Mouse (Mus musculus) central nervous system, embryonic 18 days (tissue): ENCODE measurements around the gene Gm3045. TPM values are rescaled to one million over a fixed set of nuclear protein-coding genes. Genes with fewer than 3 reads are reported as not detected.

Experiments used
- polyA plus RNA-seq: library from polyadenylated mRNA; depleted of rRNA; stranded (reverse); fragments of >200 nt; gene quantifications from 2 replicates; pipeline ENCODE4 v1.2.3, GENCODE M21; 2012; rRNA removed

Gm3045 gene
- not detected in 2 replicates for polyA plus RNA-seq

DNA sequence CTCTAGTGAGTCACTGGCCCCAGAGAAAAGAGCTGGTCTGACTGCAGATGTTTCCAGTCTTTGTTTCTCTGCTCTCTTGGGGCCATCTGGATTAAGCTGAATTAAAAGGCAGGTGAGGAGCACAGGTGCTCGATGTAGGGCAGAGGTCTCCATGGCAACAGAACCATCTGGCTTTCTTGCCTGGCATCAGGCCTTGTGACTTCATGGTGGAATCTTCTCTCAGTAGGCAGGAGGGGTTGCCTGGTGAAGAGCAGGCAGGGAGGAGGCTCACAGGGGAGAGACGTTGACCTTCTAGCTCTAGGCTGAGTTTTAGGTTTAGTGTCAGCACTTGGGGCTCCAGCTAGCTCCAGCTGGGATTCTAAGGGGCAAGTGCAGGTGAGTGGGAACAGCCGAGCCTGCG is at the start of gene Gm3045:
Gene Gm3045 (plus strand): TSS at position 230 of the 400 bp plus-strand sequence.

DNA sequence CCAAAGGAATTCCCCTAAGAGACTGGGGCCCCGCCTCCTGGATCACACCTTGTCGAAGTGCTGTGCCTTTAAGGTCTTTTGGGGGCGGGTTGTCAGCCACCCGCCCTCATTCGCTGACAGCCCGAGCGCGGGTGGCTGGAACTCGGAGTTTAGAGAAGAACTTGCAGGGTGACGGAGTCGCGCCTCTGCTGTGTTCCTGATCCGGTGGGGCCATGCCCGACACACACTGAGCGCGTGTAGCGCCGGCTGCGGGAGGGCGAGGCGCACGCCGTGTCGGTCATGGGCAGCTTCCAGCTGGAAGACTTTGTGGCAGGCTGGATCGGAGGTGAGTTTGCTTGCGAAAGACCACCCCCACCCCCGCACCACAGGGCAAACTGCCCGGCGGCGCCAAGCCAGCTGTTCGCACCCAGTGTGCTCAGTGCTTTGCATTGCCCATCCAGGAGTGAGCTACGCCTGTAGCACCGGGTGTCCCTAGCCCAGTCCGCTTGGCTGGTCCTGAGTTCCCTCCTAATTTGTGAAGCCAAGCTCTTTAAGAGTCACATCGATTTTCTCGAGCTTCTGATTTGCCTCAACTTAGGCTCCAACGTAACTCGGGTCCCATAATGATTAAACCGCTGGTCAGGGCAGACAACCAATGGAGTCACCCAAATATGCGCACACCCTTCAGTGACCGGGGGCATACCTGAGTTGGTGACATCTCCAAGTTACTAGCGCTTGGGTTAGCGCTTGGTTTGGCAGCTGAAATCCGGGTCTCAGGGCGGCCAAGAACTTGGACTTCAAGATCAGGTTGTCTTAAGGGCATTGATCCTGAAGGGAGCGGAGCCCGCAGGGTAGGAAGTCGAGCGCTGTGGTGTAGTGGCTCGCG is 12.0 kb downstream of the Gm3045 start, which contains the start of gene Slc25a48:
Gene Slc25a48 (plus strand): TSS at position 145 of the 865 bp plus-strand sequence.

DNA sequence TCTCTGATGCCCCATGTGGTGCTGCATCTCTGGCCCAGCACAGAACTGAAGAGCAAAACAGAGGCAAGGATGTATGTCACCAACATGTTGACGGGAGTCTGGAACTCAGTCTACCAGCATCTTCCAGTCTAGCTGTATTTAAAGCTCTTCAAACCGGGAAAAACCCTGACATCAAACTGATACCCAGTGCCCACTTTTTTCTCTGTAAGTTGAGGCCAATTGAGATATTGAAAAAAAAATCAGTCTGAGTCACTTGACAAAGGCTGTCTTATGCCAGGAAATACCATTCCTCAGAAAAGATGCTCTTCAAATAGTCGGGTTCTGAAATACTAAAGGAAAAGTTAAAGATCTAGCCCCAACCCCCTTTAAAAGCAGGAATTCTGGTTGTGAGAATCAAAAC is 55.8 kb downstream of the Gm3045 start, which contains the start of gene Il9:
Gene Il9 (minus strand): TSS at position 101 of the 400 bp plus-strand sequence.

Other genes with a start within 250 kb of the Gm3045 start
- 0.44 and 0.54 TPM in 2 replicates for gene Tifab, start 247.7 kb upstream of the Gm3045 start, polyA plus RNA-seq
- 0.40 and 0.43 TPM in 2 replicates for gene Neurog1, start 174.4 kb upstream of the Gm3045 start, polyA plus RNA-seq
- 28.4 and 33.2 TPM in 2 replicates for gene Cxcl14, start 130.0 kb upstream of the Gm3045 start, polyA plus RNA-seq
- gene Slc25a48, start 11.8 kb downstream of the Gm3045 start, polyA plus RNA-seq = 0.12 and 0.57 TPM in 2 replicates
- not detected in 2 replicates for gene Il9, start 55.7 kb downstream of the Gm3045 start, polyA plus RNA-seq
- gene Fbxl21, start 95.9 kb downstream of the Gm3045 start, polyA plus RNA-seq = 4.4 and 5.0 TPM in 2 replicates
- not detected in 2 replicates for gene Lect2, start 121.9 kb downstream of the Gm3045 start, polyA plus RNA-seq
- gene Tgfbi, start 182.9 kb downstream of the Gm3045 start, polyA plus RNA-seq = 7.2 and 9.1 TPM in 2 replicates